Mouse (Mus musculus) spleen, adult 2 months (tissue): ENCODE measurements around the gene 1700074P13Rik.

Experiments used
- CTCF ChIP-seq: fragments of 200-500 bp; IDR thresholded peaks from 2 replicates; pipeline ENCODE4 v1.5.1; 2011; ENCODE audit warnings: mild to moderate bottlenecking, inconsistent platforms; ENCODE audit not compliant: insufficient read depth, insufficient read length, insufficient replicate concordance; ENCODE audit errors: extremely low read depth
- POLR2A ChIP-seq: fragments of 200-500 bp; IDR thresholded peaks from 2 replicates; pipeline ENCODE4 v1.6.1; 2011; ENCODE audit warnings: low read depth, low read length, inconsistent platforms

- TF ChIP-seq CTCF (no peak), POLR2A (no peak)
These were observed 45.6 kb downstream of the 1700074P13Rik start for GRCm38 (mm10) chr6:40894716-40895115.
